Mouse (Mus musculus) megakaryocyte-erythroid progenitor cell, adult 5-6 weeks (primary cell): ENCODE measurements around the gene Akap2. TPM values are rescaled to one million over a fixed set of nuclear protein-coding genes. Genes with fewer than 3 reads are reported as not detected.

Experiments
- ATAC-seq: replicated peaks from 2 replicates; pipeline ENCODE4 v1.8.0; 2016; ENCODE audit warnings: mild to moderate bottlenecking, inconsistent platforms; ENCODE audit not compliant: severe bottlenecking, poor library complexity, low FRiP score, low TSS enrichment
- total RNA-seq, 2 experiments: library from RNA; stranded (forward) in 1 of 2; stranded (reverse) in 1 of 2; fragments of 200-1000, 215-1000 nt in 1 of 2; fragments of >200 nt in 1 of 2; fragmentation: Nextera tagmentation in 1 of 2; gene quantifications; 2 replicates each; pipeline ENCODE4 v1.2.3; 2014 to 2017

The Akap2 gene
- total RNA-seq, 2 experiments from 2014 or later, result 0.42 TPM; not detected in 1

DNA sequence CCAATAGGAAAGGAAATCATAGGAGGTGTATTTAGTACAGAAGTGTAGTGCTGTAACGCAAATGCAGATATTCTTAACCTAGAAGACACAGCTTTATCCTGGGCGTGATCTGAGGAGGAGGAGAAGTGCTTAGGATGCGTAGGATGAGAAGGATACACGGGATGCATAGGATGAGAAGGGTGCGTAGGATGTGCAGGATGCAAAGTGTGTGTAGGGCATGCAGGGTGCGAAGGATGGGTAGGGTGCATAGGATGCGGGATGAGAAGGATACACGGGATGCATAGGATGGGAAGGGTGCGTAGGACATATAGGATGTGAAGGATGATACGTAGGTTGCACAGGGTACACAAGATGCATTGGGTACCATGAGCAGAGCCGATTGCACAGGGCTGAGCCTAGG is 20.5 kb upstream of the Akap2 start:
- ATAC-seq, result no peak

DNA sequence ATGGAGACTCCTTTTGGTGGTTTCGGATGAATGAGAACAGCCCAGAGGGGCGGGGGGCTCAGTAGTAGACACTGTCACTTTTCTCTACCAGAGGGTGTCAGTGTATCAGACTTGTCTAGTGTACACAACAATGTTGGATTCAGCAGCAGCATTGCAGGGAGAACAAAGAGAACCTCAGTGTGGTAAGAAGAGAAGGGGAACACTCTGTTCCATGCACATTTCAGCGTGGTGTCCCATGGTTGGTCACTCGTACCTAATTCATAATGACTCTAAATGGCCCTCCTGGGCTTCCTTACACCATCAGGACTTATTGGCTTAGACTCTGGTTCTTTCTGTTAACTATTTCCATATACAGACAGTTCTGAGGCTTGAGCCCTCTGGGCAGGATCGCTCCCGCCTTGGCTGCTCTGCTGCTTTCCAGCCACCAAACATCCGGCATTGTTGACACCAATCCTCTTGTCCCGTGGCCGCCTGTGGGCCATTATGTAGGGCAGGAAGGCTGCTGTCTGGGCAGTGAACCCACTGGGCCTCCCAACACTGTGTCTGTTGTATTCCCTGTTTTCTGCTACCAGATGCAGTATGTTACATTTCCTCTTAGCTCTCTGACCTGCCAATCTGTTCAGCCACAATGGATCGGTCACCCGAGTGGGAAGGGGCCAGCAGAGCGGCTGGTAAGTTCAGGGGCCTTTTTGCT is 19.4 kb upstream of the Akap2 start:
- no peak for ATAC-seq

DNA sequence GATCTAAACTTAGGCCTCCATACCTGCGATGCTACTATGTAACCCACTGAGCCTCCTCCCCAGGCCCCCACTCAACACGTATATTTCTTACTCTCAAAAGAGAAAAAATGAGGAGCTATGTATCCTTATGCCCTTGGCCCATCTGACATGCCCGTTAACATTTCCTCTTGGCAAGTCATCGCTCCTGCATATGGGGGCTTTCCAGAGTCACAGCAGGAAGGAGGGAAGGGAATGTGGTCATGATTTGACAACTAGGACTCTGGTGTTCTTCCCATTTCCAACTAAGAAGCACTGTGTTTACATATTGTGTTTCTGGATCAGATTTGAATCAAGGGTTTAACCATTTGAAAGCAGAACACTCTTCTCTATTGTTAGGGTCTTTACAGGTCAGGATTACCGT is 15.9 kb upstream of the Akap2 start:
- ATAC-seq, result no peak

DNA sequence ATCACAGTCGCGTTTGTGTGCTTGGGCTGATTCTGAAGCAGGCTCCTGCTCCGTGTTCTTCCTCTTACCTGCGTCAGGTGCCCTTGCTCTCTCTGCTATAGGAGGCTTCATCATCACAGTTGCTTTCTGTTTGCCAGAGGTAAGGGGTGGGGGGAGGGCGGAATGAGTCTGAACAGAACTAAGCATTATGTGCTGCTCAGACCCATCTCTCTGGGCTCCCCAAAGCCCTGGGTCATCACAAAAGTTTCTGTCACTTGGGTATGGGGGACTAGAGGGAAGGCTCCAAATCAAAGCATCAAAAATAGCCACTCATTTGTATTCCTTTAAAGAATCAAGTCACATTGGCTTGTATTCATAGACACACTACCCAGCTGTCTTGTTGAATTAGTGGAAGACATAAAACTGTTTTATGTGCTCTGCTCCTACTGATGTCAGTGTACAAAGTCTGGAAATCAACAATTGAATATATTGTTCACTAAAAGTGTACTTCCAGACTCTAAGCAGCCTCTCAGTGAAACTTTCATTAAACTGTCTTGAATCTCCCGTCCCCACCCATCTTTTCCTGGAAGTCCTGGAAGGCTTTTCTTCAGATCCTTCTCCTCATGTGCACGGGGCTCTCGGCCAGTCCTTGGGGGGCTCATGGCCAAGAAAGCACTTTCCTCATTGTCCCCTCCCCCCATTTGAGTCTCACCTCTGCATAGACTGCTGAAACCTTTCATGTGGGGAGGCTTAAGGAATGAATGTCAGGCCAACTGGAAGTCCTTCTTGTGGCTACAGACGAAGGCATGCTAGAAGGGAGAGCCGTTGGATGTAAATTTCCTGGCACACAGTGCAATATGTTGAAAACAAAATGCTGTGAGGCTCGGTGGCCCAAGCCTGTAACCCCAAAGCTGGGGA is 13.6 kb upstream of the Akap2 start:
- no peak for ATAC-seq

DNA sequence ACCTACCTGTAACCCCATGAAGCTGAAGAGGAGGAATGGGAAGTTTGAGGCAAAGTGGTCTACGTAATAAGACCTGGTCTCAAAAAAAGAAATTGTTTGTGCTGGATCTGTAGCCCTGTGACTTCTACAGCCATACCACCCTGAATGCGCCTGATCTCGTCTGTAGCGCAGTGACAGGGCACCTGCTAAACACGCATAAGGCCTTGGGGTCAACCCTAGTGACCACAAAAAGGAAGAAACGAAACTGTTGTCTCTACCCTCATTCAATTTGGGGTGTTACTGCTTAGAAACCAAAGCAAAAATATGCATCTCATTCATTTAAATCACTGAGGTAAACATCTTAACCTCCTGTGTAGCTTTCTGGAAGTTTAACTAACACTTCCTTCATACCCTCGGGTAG is 12.9 kb upstream of the Akap2 start:
- no peak for ATAC-seq

DNA sequence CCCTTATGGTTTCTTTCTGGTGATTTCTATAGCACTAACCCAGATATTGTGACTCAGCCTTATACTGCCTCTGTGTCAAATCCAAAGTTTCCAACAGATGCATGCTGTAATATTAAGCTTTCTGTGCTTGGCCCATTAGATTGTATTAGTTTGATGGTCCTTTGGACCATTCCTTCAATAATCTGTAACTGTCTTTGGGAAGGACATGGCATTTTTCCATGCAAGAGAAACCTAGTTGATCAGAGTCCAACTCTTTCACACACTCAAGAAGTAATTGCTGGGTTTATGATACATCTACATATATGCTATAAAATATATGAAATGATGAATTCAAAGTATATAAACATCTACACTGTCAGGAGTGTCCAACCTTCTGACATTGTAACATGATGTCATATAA is 1.6 kb upstream of the Akap2 start:
- ATAC-seq, result no peak

DNA sequence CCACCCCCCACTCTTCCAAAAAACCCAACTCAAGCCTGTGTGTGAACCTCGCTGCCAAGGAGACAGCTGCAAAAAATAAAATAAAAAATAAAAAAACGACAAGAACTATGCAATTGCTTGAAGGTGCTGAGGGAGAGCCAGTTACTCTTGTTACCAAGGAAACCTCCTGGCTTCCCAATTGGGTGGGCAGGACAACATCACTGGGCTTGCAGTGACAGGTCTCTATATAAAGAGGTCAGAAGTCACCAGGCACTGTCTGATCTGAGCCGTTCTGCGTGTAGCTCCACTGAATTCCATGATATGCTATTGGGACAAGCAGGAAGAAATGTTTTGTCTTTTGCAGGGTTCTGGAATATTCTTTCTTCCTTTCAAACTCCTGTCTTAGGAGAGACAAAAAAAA is 722 bp upstream of the Akap2 start:
- ATAC-seq, result no peak

DNA sequence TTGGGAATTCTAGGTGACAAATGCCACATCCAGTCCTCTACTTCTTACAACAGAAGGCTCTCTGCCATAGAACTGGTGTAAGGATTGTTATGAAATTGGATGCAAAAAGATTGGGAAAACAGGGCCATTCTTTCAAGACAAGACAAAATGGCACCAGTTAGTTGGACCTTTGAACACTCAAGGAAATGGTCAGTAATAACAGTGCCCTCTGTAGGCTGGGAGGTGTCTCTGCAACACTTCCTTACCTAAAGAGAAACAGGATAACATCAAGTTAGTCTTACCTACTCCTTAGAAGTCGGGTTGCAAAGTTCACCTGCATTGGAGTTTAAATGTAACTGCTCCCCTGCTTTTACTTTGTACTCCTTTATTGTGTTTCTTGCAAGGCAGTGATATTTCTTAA is 1.9 kb downstream of the Akap2 start:
- ATAC-seq, result no peak

DNA sequence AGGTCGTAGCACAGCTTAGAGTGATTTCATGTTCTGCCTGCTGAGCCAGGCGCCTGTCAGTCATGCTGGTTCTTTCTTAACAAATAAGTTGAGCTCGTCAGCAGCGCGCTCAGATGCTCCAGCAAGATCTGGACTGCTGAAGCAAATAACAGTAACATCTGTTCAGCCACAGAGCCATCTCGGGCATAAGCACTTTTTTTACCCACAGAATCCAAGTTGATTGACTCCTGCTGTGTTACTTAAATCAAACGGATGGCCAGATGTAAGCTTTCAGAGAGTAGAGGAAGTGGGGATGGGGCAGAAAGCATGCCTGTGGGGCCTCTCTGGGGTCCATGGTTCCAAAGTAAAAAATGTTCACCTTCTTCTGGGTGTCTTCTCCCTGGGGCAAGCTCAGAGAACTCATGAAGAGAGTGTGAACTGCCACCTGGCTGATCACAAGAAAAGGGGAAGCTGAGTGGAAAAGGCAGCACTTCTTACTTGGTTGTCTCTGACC is 3.5 kb downstream of the Akap2 start:
- no peak for ATAC-seq

DNA sequence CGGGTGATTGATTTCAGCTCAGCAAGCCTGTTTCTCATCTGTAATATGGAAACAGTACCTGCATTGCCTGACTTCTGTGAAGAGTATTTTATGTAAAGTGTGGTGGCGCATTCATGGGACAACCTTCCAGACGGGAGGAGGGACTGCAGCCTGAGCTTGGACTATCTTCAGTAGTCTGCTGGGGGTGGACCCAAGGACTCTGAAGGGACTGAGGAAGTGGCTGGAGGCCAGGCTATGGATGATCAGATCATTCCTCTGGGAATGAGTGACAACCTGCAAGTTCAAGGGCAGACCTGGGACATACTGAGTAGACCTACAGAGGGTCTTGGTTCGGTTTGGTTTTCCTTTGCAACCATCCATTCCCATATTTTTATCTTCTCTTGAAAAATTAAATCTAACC is 4.8 kb downstream of the Akap2 start:
- ATAC-seq, result no peak

DNA sequence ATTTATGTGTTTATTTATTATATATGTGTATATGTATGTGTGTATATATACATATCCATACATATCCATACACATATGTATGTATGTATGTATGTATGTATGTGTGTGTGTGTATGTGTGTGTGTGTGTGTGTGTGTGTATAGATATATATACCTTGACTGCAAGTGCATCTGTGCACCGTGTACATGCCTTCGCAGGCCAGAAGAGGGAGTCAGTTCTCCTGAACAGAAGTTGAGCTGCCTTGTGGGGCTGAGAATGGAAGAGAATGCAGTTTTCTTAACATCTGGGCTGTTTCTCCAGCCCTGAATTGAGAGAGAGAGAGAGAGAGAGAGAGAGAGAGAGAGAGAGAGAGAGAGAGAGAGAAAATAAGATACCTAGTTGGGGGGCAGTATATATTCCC is 6.2 kb downstream of the Akap2 start:
- no peak for ATAC-seq

DNA sequence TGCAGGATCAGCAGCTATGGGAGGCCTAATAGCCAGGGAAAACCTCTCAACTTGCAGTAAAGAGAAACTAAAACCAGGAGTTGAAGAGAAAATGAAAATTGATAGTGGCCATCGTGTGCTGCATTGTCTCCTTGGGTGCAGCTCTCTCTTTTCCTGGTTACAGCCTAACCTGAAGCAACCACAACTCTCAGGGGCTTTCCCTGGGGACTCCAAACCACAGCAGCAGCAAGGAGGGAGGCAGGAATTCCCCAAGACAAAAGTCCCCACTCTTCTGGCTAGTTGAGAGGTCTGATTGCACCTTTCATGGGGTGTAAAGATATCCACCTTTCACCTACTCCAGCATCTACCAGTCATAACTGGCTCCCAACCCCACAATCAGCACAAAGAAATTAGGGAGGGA is 8.1 kb downstream of the Akap2 start:
- no peak for ATAC-seq

DNA sequence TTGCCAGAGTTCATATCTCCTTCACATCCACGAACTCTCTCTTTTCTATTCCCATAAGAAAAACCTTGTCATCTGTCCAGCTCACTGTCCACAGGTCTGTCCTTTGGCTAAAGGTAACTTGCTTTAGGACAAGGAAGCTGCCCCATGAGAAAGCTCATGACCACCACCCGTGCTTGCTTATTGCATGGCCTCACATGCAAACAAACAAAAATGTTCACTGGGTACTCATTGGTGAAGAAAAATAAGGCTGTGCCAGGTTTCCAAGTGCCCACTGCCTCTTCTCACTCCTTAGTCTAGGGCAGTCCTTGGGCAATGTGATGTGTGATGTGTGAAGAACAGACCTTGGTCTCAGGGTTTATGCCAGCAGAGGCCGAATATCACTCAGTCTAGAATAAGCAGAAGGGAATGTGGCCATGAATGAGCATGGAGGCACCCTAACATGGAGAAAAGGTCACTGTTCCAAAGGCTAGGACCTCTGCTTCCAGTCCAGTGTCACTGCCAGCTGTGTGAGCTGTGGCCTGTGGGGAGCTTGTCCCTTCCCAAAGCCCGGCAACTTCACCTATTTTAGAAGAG is 11.2 kb downstream of the Akap2 start:
- no peak for ATAC-seq

DNA sequence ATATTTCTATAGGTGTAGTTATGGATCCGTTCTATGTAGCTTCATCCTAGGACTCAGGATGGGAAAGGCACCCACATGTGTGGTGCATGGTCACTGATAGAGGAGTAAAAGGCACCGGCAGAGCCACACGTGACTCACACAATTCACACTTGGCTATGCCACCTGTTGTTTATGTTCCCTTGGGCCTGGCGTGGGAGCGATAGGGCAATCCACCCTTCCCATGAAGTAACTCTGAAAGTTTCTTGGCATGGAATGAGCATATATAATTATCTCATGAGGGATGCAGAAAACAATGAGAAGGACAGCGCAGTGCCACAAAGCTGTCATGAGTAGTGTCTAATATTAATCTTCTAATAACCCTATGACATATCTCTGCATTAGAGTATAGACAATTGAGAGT is 12.6 kb downstream of the Akap2 start:
- ATAC-seq, result no peak

DNA sequence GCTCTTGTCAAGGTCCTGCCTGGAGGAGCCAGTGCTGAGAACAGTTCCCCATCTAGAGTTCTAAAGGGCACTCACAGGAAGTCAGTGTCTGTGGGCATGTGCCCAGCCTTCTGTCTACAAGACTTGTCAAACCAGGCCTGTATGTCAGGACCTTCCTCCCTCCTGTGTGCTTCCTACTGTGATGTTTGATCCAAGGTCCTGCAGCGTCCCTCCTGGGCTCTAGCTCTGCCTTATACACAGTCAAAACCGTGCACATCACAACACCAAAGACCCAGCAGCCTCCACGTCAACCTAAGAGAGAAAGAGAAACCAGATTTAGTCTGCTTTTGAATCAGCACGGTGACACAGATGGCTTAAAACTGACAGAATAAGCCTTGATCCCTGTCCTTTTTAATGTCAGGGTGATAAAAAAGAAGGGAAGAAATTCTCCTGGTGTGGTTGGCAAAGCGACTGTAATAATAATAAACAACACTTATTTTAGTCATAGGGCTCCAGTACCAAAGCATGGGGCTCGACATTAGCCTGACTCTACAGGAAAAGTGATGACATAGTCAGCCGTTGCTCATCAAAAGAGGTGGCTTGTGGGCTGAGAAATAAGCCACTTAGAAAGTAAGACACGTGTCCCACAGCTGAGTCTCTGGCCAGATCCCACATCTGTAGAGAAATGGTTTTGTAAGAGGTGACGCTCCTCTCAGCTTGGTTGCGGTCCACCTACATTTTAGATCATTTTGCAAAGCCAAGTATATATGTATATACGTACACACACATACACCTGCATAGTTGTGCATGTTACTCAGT is 13.5 kb downstream of the Akap2 start:
- no peak for ATAC-seq

DNA sequence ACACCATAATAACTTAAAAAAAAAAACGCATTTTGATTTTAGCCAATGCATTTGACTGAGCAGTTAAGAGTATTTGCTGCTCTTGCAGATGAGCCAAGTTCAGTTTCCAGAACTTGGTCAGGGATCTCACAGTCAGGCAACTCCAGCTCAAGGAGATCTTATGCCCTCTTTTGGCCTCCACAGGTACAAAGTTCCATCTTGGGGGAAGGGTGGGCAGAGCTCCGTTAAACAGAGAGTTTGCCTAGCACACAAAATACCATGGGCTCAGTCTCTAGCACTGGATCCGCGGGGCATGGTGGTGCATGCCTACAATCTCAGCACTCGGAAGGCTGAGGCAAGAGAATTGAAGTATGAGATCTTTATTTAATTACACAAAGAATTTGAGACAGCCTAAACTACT is 14.9 kb downstream of the Akap2 start:
- ATAC-seq, result no peak

DNA sequence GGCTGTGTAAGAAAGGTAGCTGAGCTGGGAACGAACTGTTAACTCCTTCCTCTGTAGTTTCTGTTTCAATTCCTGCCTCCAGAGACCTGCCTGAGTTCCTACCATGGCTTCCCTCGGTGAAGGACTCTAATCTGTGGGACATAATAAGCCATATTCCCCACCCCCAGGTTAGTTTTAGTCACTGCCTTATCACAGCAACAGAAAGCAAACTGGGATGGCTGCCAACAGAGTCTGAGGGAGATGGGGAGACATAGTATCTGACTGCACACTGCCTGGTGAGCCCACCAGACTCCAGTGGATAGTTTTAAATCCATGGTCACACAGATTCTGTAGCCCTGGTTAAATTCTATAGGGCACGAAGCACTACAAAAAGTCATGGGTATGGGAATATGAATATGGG is 16.0 kb downstream of the Akap2 start:
- peak; percentile 95 for ATAC-seq

DNA sequence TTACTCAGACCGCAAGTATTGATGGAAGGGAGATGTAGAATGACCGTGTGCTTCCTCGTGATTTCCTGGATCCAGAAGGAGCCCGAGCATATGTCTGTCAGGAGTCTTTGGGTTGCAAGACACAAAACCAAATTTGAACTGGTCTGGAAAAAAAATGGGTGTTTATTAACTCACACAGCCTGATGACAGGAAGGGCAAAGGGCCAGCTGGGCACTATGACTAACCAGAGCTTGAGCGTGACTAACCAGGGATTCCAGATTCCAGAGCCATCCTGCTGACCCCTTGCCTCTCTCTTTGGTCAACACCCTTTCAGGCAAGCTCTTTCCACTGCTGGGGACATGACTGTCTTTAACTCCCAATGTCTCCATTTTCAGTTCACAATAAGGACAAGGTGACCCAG is 18.0 kb downstream of the Akap2 start:
- ATAC-seq, result no peak

DNA sequence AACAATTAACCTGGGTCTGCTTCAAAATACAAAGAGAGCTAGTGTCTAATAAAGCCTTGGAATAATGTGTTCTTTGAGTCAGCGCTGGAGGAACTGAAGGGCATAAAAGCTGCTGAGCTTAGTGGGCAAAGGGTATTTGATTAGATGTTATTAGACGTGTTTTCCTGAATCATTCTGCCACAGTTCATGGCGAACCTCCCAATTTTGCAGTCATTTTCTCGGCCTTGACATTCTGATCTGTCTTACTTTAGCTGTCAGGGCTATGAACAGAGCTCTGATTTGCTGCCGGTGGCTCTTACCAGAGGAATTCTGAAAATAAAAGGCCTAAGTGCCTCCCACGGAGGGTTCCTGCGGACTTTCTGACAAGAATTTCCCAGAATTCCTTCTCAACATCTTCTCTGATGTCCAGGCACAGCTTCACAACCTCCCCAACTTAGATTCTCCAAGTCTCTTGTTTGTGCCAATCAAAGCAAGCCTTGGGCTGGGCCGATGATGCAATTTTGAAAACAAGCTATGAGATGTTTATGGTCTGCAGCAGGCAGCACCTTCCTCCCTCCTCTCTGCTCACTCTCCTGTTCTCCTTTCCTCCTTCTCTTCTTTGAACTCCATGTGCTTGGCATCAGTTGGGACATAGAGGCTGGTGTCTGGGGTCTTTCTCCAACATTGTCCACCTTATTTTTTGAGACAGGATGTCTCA is 21.5 kb downstream of the Akap2 start:
- no peak for ATAC-seq
